Mouse (Mus musculus) induced T-regulatory cell, adult 2 months (primary cell): ENCODE measurements around the gene Ptprn2.

ENCODE experiments used
- DNase-seq: peaks from one replicate; pipeline ENCODE4 v3.0.0-alpha.2; 2012; ENCODE audit warnings: low read depth

Ptprn2 gene

GRCm38 (mm10) chr12:116646771-116647170 lies 161.3 kb downstream of the Ptprn2 start:
- no peak for DNase-seq

GRCm38 (mm10) chr12:116648584-116649206 lies 163.2 kb downstream of the Ptprn2 start:
- DNase-seq: peak; percentile 30

- DNase-seq: peak; percentile 17
These were observed 168.2 kb downstream of the Ptprn2 start for GRCm38 (mm10) chr12:116653684-116654083.

GRCm38 (mm10) chr12:116660076-116660475 lies 174.6 kb downstream of the Ptprn2 start:
- no peak for DNase-seq

- DNase-seq: no peak
These were observed 175.5 kb downstream of the Ptprn2 start for GRCm38 (mm10) chr12:116661018-116661417.

- no peak for DNase-seq
These were observed 192.2 kb downstream of the Ptprn2 start for GRCm38 (mm10) chr12:116677701-116678100.

- DNase-seq: no peak
These were observed 204.3 kb downstream of the Ptprn2 start for GRCm38 (mm10) chr12:116689832-116690231.

- no peak for DNase-seq
These were observed 224.0 kb downstream of the Ptprn2 start for GRCm38 (mm10) chr12:116709535-116709934.

- DNase-seq: no peak
These were observed 225.2 kb downstream of the Ptprn2 start for GRCm38 (mm10) chr12:116710716-116711115.

- DNase-seq: no peak
These were observed 225.6 kb downstream of the Ptprn2 start for GRCm38 (mm10) chr12:116711133-116711532.

- no peak for DNase-seq
These were observed 227.6 kb downstream of the Ptprn2 start for GRCm38 (mm10) chr12:116713096-116713495.

- DNase-seq: no peak
These were observed 235.5 kb downstream of the Ptprn2 start for GRCm38 (mm10) chr12:116721062-116721461.

- DNase-seq: no peak
These were observed 254.6 kb downstream of the Ptprn2 start for GRCm38 (mm10) chr12:116740141-116740540.

- no peak for DNase-seq
These were observed 255.8 kb downstream of the Ptprn2 start for GRCm38 (mm10) chr12:116741300-116741699.

- peak; percentile 9 for DNase-seq
These were observed 260.9 kb downstream of the Ptprn2 start for GRCm38 (mm10) chr12:116746401-116746800.

- no peak for DNase-seq
These were observed 267.3 kb downstream of the Ptprn2 start for GRCm38 (mm10) chr12:116752784-116753183.

GRCm38 (mm10) chr12:116763961-116764360 lies 278.4 kb downstream of the Ptprn2 start:
- DNase-seq: no peak

GRCm38 (mm10) chr12:116770911-116771310 lies 285.4 kb downstream of the Ptprn2 start:
- DNase-seq: no peak

GRCm38 (mm10) chr12:116771493-116771892 lies 286.0 kb downstream of the Ptprn2 start:
- DNase-seq: no peak

- no peak for DNase-seq
These were observed 286.6 kb downstream of the Ptprn2 start for GRCm38 (mm10) chr12:116772081-116772566.

GRCm38 (mm10) chr12:116773344-116773743 lies 287.8 kb downstream of the Ptprn2 start:
- DNase-seq: no peak

GRCm38 (mm10) chr12:116776447-116776846 lies 290.9 kb downstream of the Ptprn2 start:
- DNase-seq: no peak

- DNase-seq: no peak
These were observed 292.9 kb downstream of the Ptprn2 start for GRCm38 (mm10) chr12:116778095-116779090.
